Mouse (Mus musculus): ENCODE results near the gene Arhgef39. TPM values are rescaled to one million over a fixed set of nuclear protein-coding genes. Genes with fewer than 3 reads are reported as not detected.

The Arhgef39 gene
- polyA plus RNA-seq, 1 experiment from 2014 or later, result 32.7 TPM

- Histone ChIP-seq H3K4me1 (ENCODE audit: control insufficient read depth, low read depth, low read length) (peaks cover 19% of the 10 kb centered on the region), H3K4me3 (ENCODE audit: low read depth, low read length) (no peak overlapping the region), H3K36me3 (ENCODE audit: control insufficient read depth, insufficient read depth) (no peaks in the 10 kb centered on the region), H3K4me2 (ENCODE audit: low read depth, low read length) (no peak overlapping the region), H3K9ac (ENCODE audit: low read depth, low read length) (no peak overlapping the region), H3K9me3 (replicated peaks; ENCODE audit: control insufficient read depth, low read length) (no peaks in the 10 kb centered on the region), H3K27ac (ENCODE audit: low read length) (no peak overlapping the region), H3K27me3 (ENCODE audit: control insufficient read depth, insufficient read depth, low read depth, low read length) (no peaks in the 10 kb centered on the region)
- 72% methylated on average over 2 of the region's 2 CpGs for WGBS (ENCODE audit: insufficient replicate concordance)
- no peak for ATAC-seq (ENCODE audit: low read depth)
These were observed 3.5 kb upstream of the Arhgef39 start for GRCm38 (mm10) chr4:43503041-43503440.

GRCm38 (mm10) chr4:43498983-43499382, 512 bp downstream of the Arhgef39 start:
- Histone ChIP-seq H3K4me1 (ENCODE audit: control insufficient read depth, low read depth, low read length) (peaks cover 38% of the 10 kb centered on the region), H3K36me3 (ENCODE audit: control insufficient read depth, insufficient read depth) (peaks cover 24% of the 10 kb centered on the region), H3K4me2 (ENCODE audit: low read depth, low read length) (peak overlapping the region; percentile 85), H3K4me3 (ENCODE audit: low read depth, low read length) (peak overlapping the region; percentile 83), H3K27me3 (ENCODE audit: control insufficient read depth, insufficient read depth, low read depth, low read length) (no peaks in the 10 kb centered on the region), H3K9me3 (replicated peaks; ENCODE audit: control insufficient read depth, low read length) (no peaks in the 10 kb centered on the region), H3K9ac (ENCODE audit: low read depth, low read length) (peak overlapping the region; percentile 88), H3K27ac (ENCODE audit: low read length) (peak overlapping the region; percentile 75)
- ATAC-seq (ENCODE audit: low read depth), result peak; percentile 58
- WGBS (ENCODE audit: insufficient replicate concordance), result 6% methylated on average over 8 of the region's 8 CpGs

- ATAC-seq (ENCODE audit: low read depth), result no peak
- 64% methylated on average over 4 of the region's 4 CpGs for WGBS (ENCODE audit: insufficient replicate concordance)
- Histone ChIP-seq H3K4me1 (ENCODE audit: control insufficient read depth, low read depth, low read length) (peaks cover 42% of the 10 kb centered on the region), H3K27ac (ENCODE audit: low read length) (no peak overlapping the region), H3K36me3 (ENCODE audit: control insufficient read depth, insufficient read depth) (peaks cover 24% of the 10 kb centered on the region), H3K4me2 (ENCODE audit: low read depth, low read length) (peak overlapping the region; percentile 85), H3K9me3 (replicated peaks; ENCODE audit: control insufficient read depth, low read length) (no peaks in the 10 kb centered on the region), H3K4me3 (ENCODE audit: low read depth, low read length) (peak overlapping the region; percentile 83), H3K27me3 (ENCODE audit: control insufficient read depth, insufficient read depth, low read depth, low read length) (no peaks in the 10 kb centered on the region), H3K9ac (ENCODE audit: low read depth, low read length) (peak overlapping the region; percentile 88)
These were observed 1.5 kb downstream of the Arhgef39 start for GRCm38 (mm10) chr4:43497946-43498345.

GRCm38 (mm10) chr4:43497405-43497804, 2.1 kb downstream of the Arhgef39 start:
- 91% methylated on average over 8 of the region's 8 CpGs for WGBS (ENCODE audit: insufficient replicate concordance)
- Histone ChIP-seq H3K4me2 (ENCODE audit: low read depth, low read length) (0 out of 2 replicates have a peak overlapping the region, but pooled peaks have one; percentile 85), H3K27ac (ENCODE audit: low read length) (no peak overlapping the region), H3K36me3 (ENCODE audit: control insufficient read depth, insufficient read depth) (peaks cover 24% of the 10 kb centered on the region), H3K4me3 (ENCODE audit: low read depth, low read length) (peak overlapping the region; percentile 83), H3K9me3 (replicated peaks; ENCODE audit: control insufficient read depth, low read length) (no peaks in the 10 kb centered on the region), H3K9ac (ENCODE audit: low read depth, low read length) (no peak overlapping the region; the same call in 1 of the 2 replicates), H3K27me3 (ENCODE audit: control insufficient read depth, insufficient read depth, low read depth, low read length) (no peaks in the 10 kb centered on the region), H3K4me1 (ENCODE audit: control insufficient read depth, low read depth, low read length) (peaks cover 42% of the 10 kb centered on the region)
- ATAC-seq (ENCODE audit: low read depth), result no peak

- no peak for ATAC-seq (ENCODE audit: low read depth)
These were observed 2.9 kb downstream of the Arhgef39 start for GRCm38 (mm10) chr4:43496587-43496986.

GRCm38 (mm10) chr4:43493846-43494240, 5.7 kb downstream of the Arhgef39 start:
- no peak for ATAC-seq (ENCODE audit: low read depth)
- Histone ChIP-seq H3K4me2 (ENCODE audit: low read depth, low read length) (peak overlapping the region; percentile 93), H3K27ac (ENCODE audit: low read length) (peak overlapping the region; percentile 85), H3K27me3 (ENCODE audit: control insufficient read depth, insufficient read depth, low read depth, low read length) (no peaks in the 10 kb centered on the region), H3K4me3 (ENCODE audit: low read depth, low read length) (peak overlapping the region; percentile 89), H3K9me3 (replicated peaks; ENCODE audit: control insufficient read depth, low read length) (no peaks in the 10 kb centered on the region), H3K9ac (ENCODE audit: low read depth, low read length) (peak overlapping the region; percentile 89), H3K36me3 (ENCODE audit: control insufficient read depth, insufficient read depth) (peaks cover 24% of the 10 kb centered on the region), H3K4me1 (ENCODE audit: control insufficient read depth, low read depth, low read length) (peaks cover 47% of the 10 kb centered on the region)
- WGBS (ENCODE audit: insufficient replicate concordance), result 2% methylated on average over 9 of the region's 9 CpGs

More at GRCm38 (mm10) chr4:43496587-43496986, 2.9 kb downstream of the Arhgef39 start:
- no peak overlapping the region for H3K9ac ChIP-seq (ENCODE audit: low read depth, low read length)
- peaks cover 24% of the 10 kb centered on the region for H3K36me3 ChIP-seq (ENCODE audit: control insufficient read depth, insufficient read depth)
- no peak overlapping the region for H3K27ac ChIP-seq (ENCODE audit: low read length)
- no peaks in the 10 kb centered on the region for H3K9me3 ChIP-seq (replicated peaks; ENCODE audit: control insufficient read depth, low read length)
- 62% methylated on average over 6 of the region's 6 CpGs for WGBS (ENCODE audit: insufficient replicate concordance)
- no peak overlapping the region for H3K4me3 ChIP-seq (ENCODE audit: low read depth, low read length)
- H3K27me3 ChIP-seq (ENCODE audit: control insufficient read depth, insufficient read depth, low read depth, low read length), result no peaks in the 10 kb centered on the region
- H3K4me2 ChIP-seq (ENCODE audit: low read depth, low read length), result no peak overlapping the region
- H3K4me1 ChIP-seq (ENCODE audit: control insufficient read depth, low read depth, low read length), result peaks cover 45% of the 10 kb centered on the region

- Histone ChIP-seq H3K36me3 (ENCODE audit: control insufficient read depth, insufficient read depth) (peaks cover 24% of the 10 kb centered on the region), H3K4me3 (ENCODE audit: low read depth, low read length) (peak overlapping the region; percentile 89), H3K4me2 (ENCODE audit: low read depth, low read length) (peak overlapping the region; percentile 93), H3K9me3 (replicated peaks; ENCODE audit: control insufficient read depth, low read length) (no peaks in the 10 kb centered on the region), H3K27ac (ENCODE audit: low read length) (peak overlapping the region; percentile 85), H3K4me1 (ENCODE audit: control insufficient read depth, low read depth, low read length) (peaks cover 41% of the 10 kb centered on the region), H3K27me3 (ENCODE audit: control insufficient read depth, insufficient read depth, low read depth, low read length) (no peaks in the 10 kb centered on the region), H3K9ac (ENCODE audit: low read depth, low read length) (peak overlapping the region; percentile 89)
- WGBS (ENCODE audit: insufficient replicate concordance), result under 1% methylated on average over 47 of the region's 47 CpGs
- peak; percentile 78 for ATAC-seq (ENCODE audit: low read depth)
These were observed 6.2 kb downstream of the Arhgef39 start for GRCm38 (mm10) chr4:43493186-43493845.

GRCm38 (mm10) chr4:43492821-43493185, 6.7 kb downstream of the Arhgef39 start, which contains the start of gene Ccdc107:
Gene Ccdc107, plus strand, starts transcription at chr4:43492900.
- peak; percentile 98 for ATAC-seq (ENCODE audit: low read depth)
- Histone ChIP-seq H3K4me3 (ENCODE audit: low read depth, low read length) (peak within 1 kb of the TSS; percentile 89), H3K27me3 (ENCODE audit: control insufficient read depth, insufficient read depth, low read depth, low read length) (no peaks in the 10 kb centered on the region), H3K27ac (ENCODE audit: low read length) (peak within 1 kb of the TSS; percentile 85), H3K4me2 (ENCODE audit: low read depth, low read length) (peak within 1 kb of the TSS; percentile 93), H3K9ac (ENCODE audit: low read depth, low read length) (peak within 1 kb of the TSS; percentile 89), H3K9me3 (replicated peaks; ENCODE audit: control insufficient read depth, low read length) (no peaks in the 10 kb centered on the region), H3K36me3 (ENCODE audit: control insufficient read depth, insufficient read depth) (peaks cover 24% of the 10 kb centered on the region), H3K4me1 (ENCODE audit: control insufficient read depth, low read depth, low read length) (peaks cover 36% of the 10 kb centered on the region)
- WGBS (ENCODE audit: insufficient replicate concordance), result 0% methylated on average over 25 of the region's 25 CpGs

GRCm38 (mm10) chr4:43492101-43492820, 7.2 kb downstream of the Arhgef39 start:
- Histone ChIP-seq H3K9ac (ENCODE audit: low read depth, low read length) (peak overlapping the region; percentile 47), H3K27me3 (ENCODE audit: control insufficient read depth, insufficient read depth, low read depth, low read length) (no peaks in the 10 kb centered on the region), H3K4me2 (ENCODE audit: low read depth, low read length) (peak overlapping the region; percentile 93), H3K4me1 (ENCODE audit: control insufficient read depth, low read depth, low read length) (peaks cover 31% of the 10 kb centered on the region), H3K4me3 (ENCODE audit: low read depth, low read length) (peak overlapping the region; percentile 89), H3K27ac (ENCODE audit: low read length) (peak overlapping the region; percentile 85; the same call in 1 of the 2 replicates), H3K36me3 (ENCODE audit: control insufficient read depth, insufficient read depth) (peaks cover 18% of the 10 kb centered on the region), H3K9me3 (replicated peaks; ENCODE audit: control insufficient read depth, low read length) (no peaks in the 10 kb centered on the region)
- WGBS (ENCODE audit: insufficient replicate concordance), result 38% methylated on average over 12 of the region's 12 CpGs
- no peak for ATAC-seq (ENCODE audit: low read depth)

Data from liver, embryonic 16.5 days (tissue).